Mouse (Mus musculus) midbrain, embryonic 10.5 days (tissue): ENCODE results near the gene Hist1h4i. TPM values are rescaled to one million over a fixed set of nuclear protein-coding genes. Genes with fewer than 3 reads are reported as not detected.
A peak's percentile ranks its signal among the peaks of the same experiment; 100 is the strongest.

Experiments used
- DNase-seq: peaks from one replicate; pipeline ENCODE4 v3.0.0-alpha.2; 2017; ENCODE audit warnings: low spot score
- H3K27ac ChIP-seq: fragments of 300-500 bp; sonication (generic); replicated peaks from 2 replicates; pipeline ENCODE4 v1.5.1; 2016; ENCODE audit warnings: mild to moderate bottlenecking
- H3K27me3 ChIP-seq: fragments of 300-500 bp; sonication (generic); 2 replicates; pipeline ENCODE4 v1.6.1; 2016; ENCODE audit warnings: low read depth, mild to moderate bottlenecking; ENCODE audit not compliant: poor library complexity, severe bottlenecking
- H3K36me3 ChIP-seq: fragments of 300-500 bp; sonication (generic); 2 replicates; pipeline ENCODE4 v1.6.1; 2016; ENCODE audit warnings: mild to moderate bottlenecking, moderate library complexity
- H3K4me1 ChIP-seq: fragments of 300-500 bp; sonication (generic); 2 replicates; pipeline ENCODE4 v1.6.1; 2016
- H3K4me3 ChIP-seq: fragments of 300-500 bp; sonication (generic); 2 replicates; pipeline ENCODE4 v1.5.1; 2016; ENCODE audit warnings: mild to moderate bottlenecking, moderate library complexity
- H3K9me3 ChIP-seq: fragments of 300-500 bp; sonication (generic); replicated peaks from 2 replicates; pipeline ENCODE4 v1.6.1; 2016; ENCODE audit warnings: mild to moderate bottlenecking
- WGBS: fragments of 180-500 bp; shearing (Covaris S2); methylation state at CpG from one replicate; pipeline ENCODE4 v1.1.7; 2016; 5-methylcytosine and 5-hydroxymethylcytosine counted together
- polyA plus RNA-seq: library from polyadenylated mRNA; unstranded; fragments of >200 nt; fragmentation: Nextera tagmentation; extraction: Ambion mirVana; gene quantifications from 2 replicates; pipeline ENCODE4 v1.2.1, GENCODE M21; 2016

Gene Hist1h4i
- polyA plus RNA-seq, 1 experiment from 2014 or later: 52.5 TPM

GRCm38 (mm10) chr13:22015479-22016450, 25.4 kb downstream of the Hist1h4i start:
- peaks cover 21% of the 10 kb centered on the region for H3K4me1 ChIP-seq
- DNase-seq: peak; percentile 85
- WGBS: 16% methylated on average over 27 of the region's 27 CpGs
- H3K4me3 ChIP-seq: peak overlapping the region; percentile 20
- H3K27ac ChIP-seq: no peak overlapping the region
- no peaks in the 10 kb centered on the region for H3K36me3 ChIP-seq
- H3K9me3 ChIP-seq: 0 out of 2 replicates have a peak, but pooled peaks cover 2% of the 10 kb centered on the region
- peaks cover 85% of the 10 kb centered on the region for H3K27me3 ChIP-seq

GRCm38 (mm10) chr13:22014411-22014845, 26.7 kb downstream of the Hist1h4i start:
- Histone ChIP-seq H3K9me3 (0 out of 2 replicates have a peak, but pooled peaks cover 2% of the 10 kb centered on the region), H3K27me3 (peaks cover 91% of the 10 kb centered on the region), H3K4me1 (peaks cover 13% of the 10 kb centered on the region), H3K36me3 (no peaks in the 10 kb centered on the region), H3K4me3 (peak overlapping the region; percentile 36), H3K27ac (no peak overlapping the region)
- DNase-seq: no peak
- 17% methylated on average over 17 of the region's 17 CpGs for WGBS

- Histone ChIP-seq H3K27me3 (peaks cover 91% of the 10 kb centered on the region), H3K4me1 (peaks cover 13% of the 10 kb centered on the region), H3K36me3 (no peaks in the 10 kb centered on the region), H3K4me3 (peak overlapping the region; percentile 36), H3K27ac (no peak overlapping the region), H3K9me3 (0 out of 2 replicates have a peak, but pooled peaks cover 2% of the 10 kb centered on the region)
- 19% methylated on average over 13 of the region's 13 CpGs for WGBS
- no peak for DNase-seq
These were observed 27.4 kb downstream of the Hist1h4i start for GRCm38 (mm10) chr13:22013716-22014115.

GRCm38 (mm10) chr13:22009642-22010041, 31.5 kb downstream of the Hist1h4i start, which contains the start of gene Prss16:
Gene Prss16, minus strand, starts transcription at chr13:22009742.
- H3K27ac ChIP-seq: no peak within 1 kb of the TSS
- H3K4me3 ChIP-seq: no peak within 1 kb of the TSS
- peaks cover 100% of the 10 kb centered on the region for H3K27me3 ChIP-seq
- 32% methylated on average over 5 of the region's 7 CpGs for WGBS
- no peaks in the 10 kb centered on the region for H3K9me3 ChIP-seq
- DNase-seq: no peak
- H3K36me3 ChIP-seq: no peaks in the 10 kb centered on the region
- peaks cover 31% of the 10 kb centered on the region for H3K4me1 ChIP-seq

GRCm38 (mm10) chr13:22008707-22009106, 32.5 kb downstream of the Hist1h4i start:
- peaks cover 100% of the 10 kb centered on the region for H3K27me3 ChIP-seq
- H3K4me1 ChIP-seq: peaks cover 22% of the 10 kb centered on the region
- no peak overlapping the region for H3K4me3 ChIP-seq
- H3K27ac ChIP-seq: no peak overlapping the region
- no peaks in the 10 kb centered on the region for H3K9me3 ChIP-seq
- WGBS: 72% methylated on average over 3 of the region's 3 CpGs
- H3K36me3 ChIP-seq: no peaks in the 10 kb centered on the region
- no peak for DNase-seq

- 51% methylated on average over 7 of the region's 7 CpGs for WGBS
- no peaks in the 10 kb centered on the region for H3K9me3 ChIP-seq
- DNase-seq: no peak
- peaks cover 100% of the 10 kb centered on the region for H3K27me3 ChIP-seq
- H3K4me1 ChIP-seq: peaks cover 20% of the 10 kb centered on the region
- no peak overlapping the region for H3K27ac ChIP-seq
- no peak overlapping the region for H3K4me3 ChIP-seq
- no peaks in the 10 kb centered on the region for H3K36me3 ChIP-seq
These were observed 33.3 kb downstream of the Hist1h4i start for GRCm38 (mm10) chr13:22007872-22008271.

GRCm38 (mm10) chr13:22007121-22007510, 34.0 kb downstream of the Hist1h4i start:
- WGBS: 2% methylated on average over 18 of the region's 18 CpGs
- Histone ChIP-seq H3K27me3 (peaks cover 100% of the 10 kb centered on the region), H3K27ac (no peak overlapping the region), H3K36me3 (no peaks in the 10 kb centered on the region), H3K9me3 (no peaks in the 10 kb centered on the region), H3K4me1 (peaks cover 20% of the 10 kb centered on the region), H3K4me3 (peak overlapping the region; percentile 65)
- no peak for DNase-seq

GRCm38 (mm10) chr13:22006334-22007120, 34.6 kb downstream of the Hist1h4i start:
- Histone ChIP-seq H3K9me3 (no peaks in the 10 kb centered on the region), H3K27me3 (peaks cover 100% of the 10 kb centered on the region), H3K4me3 (peak overlapping the region; percentile 65), H3K36me3 (no peaks in the 10 kb centered on the region), H3K27ac (no peak overlapping the region), H3K4me1 (peaks cover 20% of the 10 kb centered on the region)
- peak; percentile 67 for DNase-seq
- WGBS: under 1% methylated on average over 38 of the region's 38 CpGs

- under 1% methylated on average over 45 of the region's 45 CpGs for WGBS
- Histone ChIP-seq H3K4me1 (peaks cover 20% of the 10 kb centered on the region), H3K9me3 (no peaks in the 10 kb centered on the region), H3K27ac (no peak overlapping the region), H3K27me3 (peaks cover 100% of the 10 kb centered on the region), H3K4me3 (peak overlapping the region; percentile 65), H3K36me3 (no peaks in the 10 kb centered on the region)
- peak; percentile 64 for DNase-seq
These were observed 35.4 kb downstream of the Hist1h4i start for GRCm38 (mm10) chr13:22005605-22006333.

GRCm38 (mm10) chr13:22001823-22002222, 39.3 kb downstream of the Hist1h4i start:
- Histone ChIP-seq H3K27me3 (peaks cover 100% of the 10 kb centered on the region), H3K4me3 (no peak overlapping the region), H3K27ac (no peak overlapping the region), H3K36me3 (no peaks in the 10 kb centered on the region), H3K4me1 (peaks cover 25% of the 10 kb centered on the region), H3K9me3 (no peaks in the 10 kb centered on the region)
- no peak for DNase-seq
- WGBS: 32% methylated on average over 5 of the region's 5 CpGs

- 55% methylated on average over 2 of the region's 2 CpGs for WGBS
- H3K9me3 ChIP-seq: no peaks in the 10 kb centered on the region
- H3K27ac ChIP-seq: no peak overlapping the region
- peaks cover 100% of the 10 kb centered on the region for H3K27me3 ChIP-seq
- no peak overlapping the region for H3K4me3 ChIP-seq
- no peak for DNase-seq
- peaks cover 24% of the 10 kb centered on the region for H3K4me1 ChIP-seq
- H3K36me3 ChIP-seq: no peaks in the 10 kb centered on the region
These were observed 39.8 kb downstream of the Hist1h4i start for GRCm38 (mm10) chr13:22001346-22001745.

- no peaks in the 10 kb centered on the region for H3K9me3 ChIP-seq
- WGBS: 33% methylated on average over 4 of the region's 4 CpGs
- no peaks in the 10 kb centered on the region for H3K36me3 ChIP-seq
- H3K4me3 ChIP-seq: no peak overlapping the region
- peaks cover 35% of the 10 kb centered on the region for H3K4me1 ChIP-seq
- DNase-seq: no peak
- H3K27ac ChIP-seq: no peak overlapping the region
- H3K27me3 ChIP-seq: peaks cover 96% of the 10 kb centered on the region
These were observed 42.0 kb downstream of the Hist1h4i start for GRCm38 (mm10) chr13:21999147-21999546.
